Mouse (Mus musculus) kidney, adult 2 months (tissue): ENCODE results near the gene Slc44a3. TPM values are rescaled to one million over a fixed set of nuclear protein-coding genes. Genes with fewer than 3 reads are reported as not detected.

Experiments used
- DNase-seq: peaks from one replicate; pipeline ENCODE4 v3.0.0; 2021
- H3K27ac ChIP-seq: fragments of 200-500 bp; 2 replicates; pipeline ENCODE4 v1.5.1; 2012; ENCODE audit warnings: low read depth, low read length, control low read depth, inconsistent platforms; ENCODE audit not compliant: insufficient read depth
- H3K27me3 ChIP-seq: fragments of 200-500 bp; replicated peaks from 2 replicates; pipeline ENCODE4 v1.6.1; 2012; ENCODE audit warnings: mild to moderate bottlenecking, moderate library complexity, low read length, inconsistent platforms; ENCODE audit not compliant: control insufficient read depth, insufficient read depth
- H3K36me3 ChIP-seq: fragments of 200-500 bp; 2 replicates; pipeline ENCODE4 v1.6.1; 2012; ENCODE audit warnings: mild to moderate bottlenecking, moderate library complexity, low read length, inconsistent platforms; ENCODE audit not compliant: control insufficient read depth, insufficient read depth
- H3K4me1 ChIP-seq: fragments of 200-500 bp; 2 replicates; pipeline ENCODE4 v1.6.1; 2011; ENCODE audit warnings: low read length; ENCODE audit not compliant: control insufficient read depth, insufficient read depth
- H3K4me3 ChIP-seq: fragments of 200-500 bp; 2 replicates; pipeline ENCODE4 v1.5.1; 2011; ENCODE audit warnings: mild to moderate bottlenecking, low read depth, low read length, control low read depth; ENCODE audit not compliant: insufficient read depth
- CTCF ChIP-seq: fragments of 200-500 bp; conservative IDR thresholded peaks from 2 replicates; pipeline ENCODE4 v1.5.1; 2011; ENCODE audit warnings: low read depth, mild to moderate bottlenecking, control low read depth, low read length, moderate library complexity, mixed read lengths; ENCODE audit not compliant: insufficient read depth, insufficient read length
- POLR2A ChIP-seq: fragments of 200-500 bp; IDR thresholded peaks from one replicate; pipeline ENCODE4 v1.6.1; 2011; ENCODE audit warnings: low read depth, low read length, control low read depth
- WGBS: fragments of 180-500 bp; shearing (Covaris S2); methylation state at CpG from one replicate; pipeline ENCODE4 v1.1.7; 2018; 5-methylcytosine and 5-hydroxymethylcytosine counted together
- polyA plus RNA-seq: library from polyadenylated mRNA; depleted of rRNA; stranded (reverse); fragments of >200 nt; gene quantifications from 2 replicates; pipeline ENCODE4 v1.2.3, GENCODE M21; 2012

Slc44a3 gene
- polyA plus RNA-seq, 1 experiment: 11.4 TPM

GRCm38 (mm10) chr3:121444414-121444813 lies 87.8 kb downstream of the Slc44a3 start:
- H3K27ac ChIP-seq: peak overlapping the region; percentile 41
- peaks cover 55% of the 10 kb centered on the region for H3K4me1 ChIP-seq
- no peaks in the 10 kb centered on the region for H3K36me3 ChIP-seq
- TF ChIP-seq POLR2A (no peak), CTCF (no peak)
- no peaks in the 10 kb centered on the region for H3K27me3 ChIP-seq
- H3K4me3 ChIP-seq: no peak overlapping the region
- no peak for DNase-seq
- 73% methylated on average over 6 of the region's 6 CpGs for WGBS

- no peaks in the 10 kb centered on the region for H3K36me3 ChIP-seq
- no peak overlapping the region for H3K4me3 ChIP-seq
- WGBS: 35% methylated on average over 4 of the region's 4 CpGs
- no peaks in the 10 kb centered on the region for H3K27me3 ChIP-seq
- peaks cover 59% of the 10 kb centered on the region for H3K4me1 ChIP-seq
- DNase-seq: peak; percentile 43
- TF ChIP-seq CTCF: no peak
- no peak for TF ChIP-seq POLR2A
- peak overlapping the region; percentile 4; the same call in 1 of the 2 replicates for H3K27ac ChIP-seq
Observed at GRCm38 (mm10) chr3:121443861-121444271, 88.3 kb downstream of the Slc44a3 start.

DNA sequence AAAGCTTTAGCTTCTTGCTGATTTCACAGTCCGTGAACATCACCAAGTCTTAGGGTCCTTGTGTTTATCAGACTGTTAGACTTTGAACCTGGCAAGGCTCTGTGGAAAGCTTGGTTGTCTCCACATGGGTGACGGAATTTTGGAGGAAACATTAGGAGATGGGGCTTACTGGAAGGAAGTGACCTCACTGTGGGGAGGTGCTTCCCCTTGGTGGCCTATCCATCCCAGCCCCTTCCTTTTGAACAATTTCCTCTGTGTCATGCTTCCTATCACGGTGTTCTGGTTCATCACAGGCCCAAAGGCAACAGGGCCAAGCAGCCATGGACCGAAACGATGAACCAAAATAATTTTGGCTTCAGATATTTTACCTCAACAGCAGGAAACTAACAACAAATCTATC lies 89.9 kb downstream of the Slc44a3 start:
- TF ChIP-seq POLR2A: no peak
- no peak for TF ChIP-seq CTCF
- Histone ChIP-seq H3K4me1 (peaks cover 60% of the 10 kb centered on the region), H3K4me3 (no peak overlapping the region), H3K36me3 (no peaks in the 10 kb centered on the region), H3K27me3 (no peaks in the 10 kb centered on the region), H3K27ac (peak overlapping the region; percentile 26; the same call in 1 of the 2 replicates)
- WGBS: 62% methylated on average over 5 of the region's 5 CpGs
- peak; percentile 37 for DNase-seq

GRCm38 (mm10) chr3:121441504-121441903 lies 90.7 kb downstream of the Slc44a3 start:
- WGBS: 77% methylated on average over 12 of the region's 12 CpGs
- Histone ChIP-seq H3K4me1 (peaks cover 66% of the 10 kb centered on the region), H3K27ac (peak overlapping the region; percentile 18; the same call in 1 of the 2 replicates), H3K4me3 (no peak overlapping the region), H3K27me3 (no peaks in the 10 kb centered on the region), H3K36me3 (no peaks in the 10 kb centered on the region)
- no peak for DNase-seq
- no peak for TF ChIP-seq CTCF
- no peak for TF ChIP-seq POLR2A

DNA sequence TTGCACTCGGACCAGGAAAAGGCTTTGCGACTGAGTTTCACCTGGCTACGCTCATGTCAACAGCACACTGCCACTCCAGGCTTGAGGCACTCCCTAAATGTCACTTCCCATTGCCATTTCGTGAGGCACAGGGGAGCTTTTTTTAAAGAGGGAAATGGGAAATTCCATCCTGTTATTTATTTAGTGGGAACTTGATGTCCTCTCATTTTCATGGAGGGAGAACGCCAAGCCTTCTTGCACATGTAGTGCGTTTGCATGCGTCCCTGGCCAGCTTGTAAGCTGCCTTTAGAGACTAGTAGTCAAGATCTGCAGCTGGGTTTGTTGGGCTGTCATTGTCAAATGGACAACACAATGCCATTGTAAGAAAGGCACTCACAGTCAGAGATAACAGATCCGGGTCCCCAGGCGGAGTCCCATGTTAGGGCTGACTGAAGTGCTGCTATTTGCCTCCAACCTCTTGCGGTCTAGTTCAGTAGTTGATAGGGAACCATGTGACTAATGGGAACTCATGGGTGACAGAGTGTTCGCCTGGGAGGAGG lies 92.5 kb downstream of the Slc44a3 start:
- H3K27ac ChIP-seq: peak overlapping the region; percentile 76
- WGBS: 28% methylated on average over 11 of the region's 11 CpGs
- H3K27me3 ChIP-seq: no peaks in the 10 kb centered on the region
- TF ChIP-seq POLR2A (no peak), CTCF (no peak)
- no peak overlapping the region for H3K4me3 ChIP-seq
- H3K36me3 ChIP-seq: no peaks in the 10 kb centered on the region
- peak; percentile 59 for DNase-seq
- peaks cover 72% of the 10 kb centered on the region for H3K4me1 ChIP-seq

DNA sequence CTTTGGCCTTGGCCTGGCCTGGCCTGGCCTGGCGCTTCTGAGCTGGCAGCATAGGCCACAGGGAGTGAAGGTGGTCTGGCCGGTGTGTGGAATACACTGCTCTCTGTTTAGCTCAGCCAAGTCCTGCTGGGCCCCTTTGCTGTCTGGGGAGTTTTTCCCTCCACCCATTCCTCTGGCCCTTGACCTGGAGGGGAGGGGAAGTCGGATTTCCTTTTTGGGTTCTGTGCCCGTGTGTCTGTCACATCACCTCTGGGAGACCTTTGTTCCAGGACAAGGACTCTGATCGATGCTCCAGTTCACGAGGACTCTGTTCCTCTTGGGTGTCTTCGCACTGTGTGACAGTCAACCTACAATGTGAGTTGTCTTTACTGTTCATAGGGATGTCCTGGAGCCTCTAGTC lies 94.2 kb downstream of the Slc44a3 start:
- no peak overlapping the region for H3K4me3 ChIP-seq
- H3K36me3 ChIP-seq: no peaks in the 10 kb centered on the region
- H3K27ac ChIP-seq: peak overlapping the region; percentile 66
- H3K27me3 ChIP-seq: no peaks in the 10 kb centered on the region
- WGBS: 37% methylated on average over 7 of the region's 7 CpGs
- peaks cover 74% of the 10 kb centered on the region for H3K4me1 ChIP-seq
- TF ChIP-seq POLR2A: no peak
- TF ChIP-seq CTCF: no peak
- peak; percentile 71 for DNase-seq

- DNase-seq: no peak
- Histone ChIP-seq H3K36me3 (no peaks in the 10 kb centered on the region), H3K27ac (peak overlapping the region; percentile 66), H3K27me3 (no peaks in the 10 kb centered on the region), H3K4me3 (no peak overlapping the region), H3K4me1 (peaks cover 66% of the 10 kb centered on the region)
- TF ChIP-seq POLR2A (no peak), CTCF (no peak)
- 65% methylated on average over 7 of the region's 7 CpGs for WGBS
Observed at GRCm38 (mm10) chr3:121437070-121437469, 95.1 kb downstream of the Slc44a3 start.

GRCm38 (mm10) chr3:121435296-121435695 lies 96.9 kb downstream of the Slc44a3 start:
- WGBS: 36% methylated on average over 5 of the region's 5 CpGs
- H3K27ac ChIP-seq: no peak overlapping the region
- no peak overlapping the region for H3K4me3 ChIP-seq
- no peak for TF ChIP-seq CTCF
- no peak for TF ChIP-seq POLR2A
- H3K27me3 ChIP-seq: no peaks in the 10 kb centered on the region
- H3K4me1 ChIP-seq: peaks cover 57% of the 10 kb centered on the region
- DNase-seq: no peak
- no peaks in the 10 kb centered on the region for H3K36me3 ChIP-seq
